11 mouse cellular contexts compared by ENCODE assay signal in genomic region chr6:91346071-91346905, GRCm38 (mm10).
A peak's percentile ranks its signal among the peaks of the same experiment; 100 is the strongest.
DNase-seq lines count a peak whose midpoint lies in the region; ATAC-seq and TF ChIP-seq lines count a peak whose summit lies in the region.
"Had no signal": no experiment of that assay in that cellular context is flagged by ENCODE, and none has a peak within 500 bp of the region (broad histone marks: within the 10 kb centered on the region; RNA-seq: fewer than 3 reads in every experiment).

No protein-coding gene starts in this region.

- TF ChIP-seq CTCF in forebrain, postnatal 0 days (IDR thresholded peaks at IDR 0.05; ENCODE audit: low read depth) = no peak; the same call in 1 of the 2 replicates

- H3K4me3 ChIP-seq in lung, embryonic 16.5 days (ENCODE audit: low read length) = no peak overlapping the region
- no peak overlapping the region for H3K4me3 ChIP-seq in forebrain, postnatal 0 days (ENCODE audit: low read depth, low read length)
- H3K4me3 ChIP-seq in midbrain, embryonic 10.5 days = peak overlapping the region; percentile 32

- H3K36me3 ChIP-seq in lung, embryonic 16.5 days (ENCODE audit: control insufficient read depth, insufficient read depth, low read length) = no peaks in the 10 kb centered on the region
- no peaks in the 10 kb centered on the region for H3K36me3 ChIP-seq in forebrain, postnatal 0 days (ENCODE audit: insufficient read depth)
- no peaks in the 10 kb centered on the region for H3K36me3 ChIP-seq in midbrain, embryonic 10.5 days

- no peak overlapping the region for H3K4me2 ChIP-seq in lung, embryonic 16.5 days (ENCODE audit: low read depth, low read length)
- H3K4me2 ChIP-seq in forebrain, postnatal 0 days (ENCODE audit: low read depth) = no peak overlapping the region
- H3K4me2 ChIP-seq: liver, embryonic 11.5 days had no signal

- 0 out of 2 replicates have a peak, but pooled peaks have one; percentile 20 for ATAC-seq in lung, embryonic 16.5 days (ENCODE audit: low read depth)
- peak; percentile 57 for ATAC-seq in forebrain, postnatal 0 days
- ATAC-seq in erythroblast, adult 5-6 weeks (replicated peaks; ENCODE audit: low FRiP score, poor library complexity, severe bottlenecking) = no peak
- ATAC-seq in monocyte, adult 5-6 weeks (replicated peaks; ENCODE audit: insufficient number of reproducible peaks, low FRiP score, low TSS enrichment, poor library complexity, severe bottlenecking) = no peak

- DNase-seq in lung, postnatal 36 days = no peak
- peak; percentile 63 for DNase-seq in forebrain, postnatal 0 days
- peak; percentile 91 for DNase-seq in midbrain, embryonic 10.5 days (ENCODE audit: low spot score)
- peak; percentile 13 for DNase-seq in retina, postnatal 7 days (ENCODE audit: low read depth, low spot score)
- no peak for DNase-seq in lung, postnatal 10 days
- DNase-seq: heart, postnatal 10 days; kidney, postnatal 4 days had no signal

- no peaks in the 10 kb centered on the region for H3K4me1 ChIP-seq in lung, embryonic 16.5 days (replicated peaks; ENCODE audit: control insufficient read depth, insufficient read depth, low read length)
- H3K4me1 ChIP-seq in forebrain, postnatal 0 days (ENCODE audit: insufficient read depth) = peaks cover 24% of the 10 kb centered on the region
- peaks cover 75% of the 10 kb centered on the region for H3K4me1 ChIP-seq in midbrain, embryonic 10.5 days

- no peaks in the 10 kb centered on the region for H3K9me3 ChIP-seq in lung, embryonic 16.5 days (ENCODE audit: control insufficient read depth, low read length)
- H3K9me3 ChIP-seq in forebrain, postnatal 0 days (ENCODE audit: low read length) = no peaks in the 10 kb centered on the region
- H3K9me3 ChIP-seq in midbrain, embryonic 10.5 days (replicated peaks) = no peaks in the 10 kb centered on the region

- no peaks in the 10 kb centered on the region for H3K27me3 ChIP-seq in lung, embryonic 16.5 days (ENCODE audit: control insufficient read depth, insufficient read depth, low read depth, low read length)
- no peaks in the 10 kb centered on the region for H3K27me3 ChIP-seq in forebrain, postnatal 0 days (ENCODE audit: insufficient read depth, low read length)
- peaks cover 66% of the 10 kb centered on the region for H3K27me3 ChIP-seq in midbrain, embryonic 10.5 days (ENCODE audit: low read depth, poor library complexity, severe bottlenecking)

- WGBS in lung, embryonic 16.5 days = 42% methylated on average over 10 of the region's 10 CpGs
- 13% methylated on average over 10 of the region's 10 CpGs for WGBS in forebrain, postnatal 0 days
- 8% methylated on average over 10 of the region's 10 CpGs for WGBS in midbrain, embryonic 10.5 days

- no peak overlapping the region for H3K9ac ChIP-seq in lung, embryonic 16.5 days (ENCODE audit: low read length)
- H3K9ac ChIP-seq in forebrain, postnatal 0 days = no peak overlapping the region

- H3K27ac ChIP-seq in lung, embryonic 16.5 days (ENCODE audit: low read length) = no peak overlapping the region
- peak overlapping the region; percentile 82 for H3K27ac ChIP-seq in forebrain, postnatal 0 days (ENCODE audit: low read depth, low read length)
- peak overlapping the region; percentile 93 for H3K27ac ChIP-seq in midbrain, embryonic 10.5 days (replicated peaks)

Comparison
In these comparisons a context has a peak if more than half of its experiments do, and no peak if none do; other contexts are left out.
1. ATAC-seq: peak in lung, embryonic 16.5 days (single experiment) and forebrain, postnatal 0 days (single experiment); none in erythroblast, adult 5-6 weeks (single experiment) and monocyte, adult 5-6 weeks (single experiment).
2. DNase-seq: peak in forebrain, postnatal 0 days (single experiment), midbrain, embryonic 10.5 days (single experiment) and retina, postnatal 7 days (single experiment); none in lung, postnatal 36 days (single experiment) and lung, postnatal 10 days (single experiment).